Mouse (Mus musculus) gastrocnemius, postnatal 25 days (tissue): ENCODE results near the gene Amfr. TPM values are rescaled to one million over a fixed set of nuclear protein-coding genes. Genes with fewer than 3 reads are reported as not detected.

Source experiments
- DNase-seq: peaks from one replicate; pipeline ENCODE4 v3.0.0; 2022
- total RNA-seq, 2 experiments: library from RNA; stranded (reverse); gene quantifications; 1 replicate in 1 of 2; 2 replicates in 1 of 2; pipeline ENCODE4 v1.2.3; 2021

Amfr gene
- total RNA-seq, 2 experiments from 2014 or later: 78.0 to 83.5 TPM

DNA sequence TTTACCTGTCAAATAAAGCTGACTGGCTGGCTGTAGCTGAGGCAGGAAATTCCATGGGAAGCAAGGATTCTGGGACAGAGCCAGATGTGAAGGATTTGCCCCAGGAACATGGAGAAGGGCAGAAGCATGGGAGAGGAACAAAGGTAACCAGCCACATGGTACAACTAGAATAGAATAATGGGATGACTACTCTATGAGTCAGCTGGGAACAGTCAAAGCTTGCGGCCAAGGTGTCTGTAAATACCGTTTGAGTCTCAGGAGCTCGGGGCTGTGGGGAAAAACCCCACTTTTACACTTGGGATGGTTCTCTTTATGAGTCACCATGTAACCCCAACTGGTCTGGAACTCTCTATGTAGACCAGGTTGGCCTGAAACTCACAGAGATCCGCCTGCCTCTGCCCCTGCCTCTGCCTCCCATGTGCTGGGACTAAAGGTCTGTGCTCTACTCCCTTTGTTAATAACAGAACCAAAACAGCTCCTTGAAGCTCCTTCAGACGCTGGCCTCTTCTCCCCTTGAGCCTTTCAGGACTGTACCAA, 30.9 kb downstream of the Amfr start:
- no peak for DNase-seq

DNA sequence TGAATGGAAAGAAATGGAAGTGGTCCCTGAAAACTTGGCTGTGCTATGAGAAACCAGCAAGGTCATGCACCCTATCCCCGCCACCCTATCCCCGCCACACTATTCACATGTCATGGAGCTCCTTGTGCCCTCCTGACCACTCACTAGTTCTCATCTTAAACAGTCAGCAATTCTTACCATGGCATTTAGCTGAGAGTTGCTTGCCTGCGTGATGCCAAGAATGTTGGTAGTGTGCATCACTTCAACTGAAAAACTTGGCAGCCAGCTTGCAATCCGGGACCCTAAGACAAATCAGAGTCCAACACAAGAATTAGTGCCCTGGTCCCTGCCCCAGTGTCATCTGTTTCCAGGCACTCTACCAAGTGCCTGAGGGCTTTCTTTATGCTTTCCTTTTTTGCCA, 32.5 kb downstream of the Amfr start:
- DNase-seq: no peak

DNA sequence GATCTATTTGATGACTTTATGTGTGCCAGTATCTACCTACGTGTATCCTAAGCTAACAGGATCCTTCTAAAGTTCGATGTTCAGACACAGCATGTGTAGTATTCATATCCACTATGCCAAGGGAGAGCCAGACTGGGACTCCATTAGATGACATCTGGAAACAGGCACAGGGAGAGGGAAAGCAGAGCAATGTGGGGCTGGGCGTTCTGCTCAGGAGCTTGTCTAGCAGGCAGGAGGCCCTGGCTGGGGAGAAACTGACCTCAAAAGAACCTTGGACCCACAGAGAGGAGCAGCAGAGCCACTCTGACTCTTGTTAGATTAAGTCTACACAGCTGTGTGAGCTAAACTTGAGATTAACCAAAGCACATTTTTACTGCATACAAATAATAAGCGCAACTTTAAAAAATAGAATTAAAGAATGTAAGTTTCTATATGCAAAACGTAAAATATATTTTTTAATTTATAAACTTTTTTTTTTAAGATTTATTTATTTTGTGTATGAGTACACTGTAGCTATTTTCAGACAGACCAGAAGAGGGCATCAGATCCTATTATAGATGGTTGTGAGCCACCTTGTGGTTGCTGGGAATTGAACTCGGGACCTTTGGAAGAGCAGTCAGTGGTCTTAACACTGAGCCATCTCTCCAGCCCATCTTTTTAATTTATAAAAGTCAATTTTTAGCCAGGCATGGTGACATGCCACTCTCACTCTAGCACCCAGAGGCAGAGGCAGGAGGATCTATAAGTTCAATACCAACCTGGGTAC, 36.0 kb downstream of the Amfr start:
- DNase-seq: no peak

DNA sequence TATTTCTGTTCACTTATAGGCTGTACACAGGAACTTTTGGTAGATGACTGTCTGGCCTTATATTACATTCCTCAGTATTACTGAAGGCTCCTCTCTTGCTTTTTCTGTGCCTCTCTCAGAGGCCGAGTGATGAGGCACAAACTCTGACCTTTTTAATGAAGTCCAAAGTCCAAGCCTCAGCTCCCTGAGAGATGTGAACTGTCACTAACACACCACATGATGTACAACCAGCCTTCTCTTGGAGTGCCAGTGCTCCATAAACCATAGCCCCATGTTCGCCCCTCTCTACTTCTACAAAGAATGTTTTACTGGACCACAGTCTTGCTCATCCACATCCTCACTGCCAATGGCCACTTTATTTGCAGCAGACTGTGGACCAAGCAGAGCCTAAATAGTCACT, 37.3 kb downstream of the Amfr start:
- DNase-seq: no peak

DNA sequence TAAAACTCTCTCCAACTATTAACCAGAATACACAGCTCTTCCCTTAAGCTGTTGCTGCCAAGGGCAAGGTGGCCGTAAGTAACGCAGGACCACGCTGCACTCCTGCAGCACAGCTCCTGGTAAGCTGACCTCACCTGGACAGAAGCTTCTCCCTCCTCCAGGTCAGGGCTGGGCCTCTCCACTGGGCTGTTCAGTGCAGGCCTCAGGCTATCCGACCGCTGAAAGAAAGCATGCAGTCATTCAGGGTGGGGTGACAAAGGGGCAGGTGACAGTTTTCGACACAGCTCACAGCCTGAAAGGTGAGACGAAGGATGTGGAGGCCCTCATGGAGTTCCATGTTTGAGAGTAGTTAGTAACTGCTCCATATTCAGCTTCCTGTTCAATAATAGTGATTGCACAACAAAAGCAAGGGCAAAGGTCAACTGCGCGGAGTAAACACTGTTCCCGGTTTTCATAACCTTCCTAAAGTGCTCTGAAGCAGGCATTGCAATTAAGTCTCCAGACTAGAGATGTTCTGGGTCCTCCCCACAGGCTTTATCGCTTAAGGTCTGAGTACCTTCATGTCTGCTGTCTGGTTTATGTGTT, 37.9 kb downstream of the Amfr start:
- no peak for DNase-seq

DNA sequence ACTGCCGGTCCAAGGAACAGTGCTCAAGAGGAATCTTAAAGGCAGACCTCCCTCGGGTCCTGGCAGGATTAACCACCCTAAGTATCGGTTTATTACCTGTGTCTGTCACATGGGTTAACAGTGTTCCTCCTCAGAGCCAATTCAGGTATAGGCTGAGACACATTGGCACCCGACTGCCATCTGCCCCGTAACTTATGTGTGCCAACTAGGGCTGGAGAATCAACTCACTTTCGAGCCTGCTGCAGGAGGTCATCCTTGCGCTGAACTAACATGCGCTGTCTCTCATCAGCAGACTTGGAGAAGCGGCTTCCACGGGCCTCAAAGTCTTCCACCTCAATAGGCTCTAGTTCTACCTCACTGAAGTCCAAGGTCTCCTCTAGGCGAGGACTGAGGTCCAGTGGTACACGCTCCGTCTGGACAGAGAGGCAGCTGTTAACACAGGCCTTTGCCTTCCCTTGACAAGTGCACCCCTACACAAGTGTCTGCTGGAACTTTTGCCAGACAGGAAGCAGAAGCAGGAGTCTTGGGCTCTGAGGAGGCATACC, 38.7 kb downstream of the Amfr start:
- DNase-seq: no peak

DNA sequence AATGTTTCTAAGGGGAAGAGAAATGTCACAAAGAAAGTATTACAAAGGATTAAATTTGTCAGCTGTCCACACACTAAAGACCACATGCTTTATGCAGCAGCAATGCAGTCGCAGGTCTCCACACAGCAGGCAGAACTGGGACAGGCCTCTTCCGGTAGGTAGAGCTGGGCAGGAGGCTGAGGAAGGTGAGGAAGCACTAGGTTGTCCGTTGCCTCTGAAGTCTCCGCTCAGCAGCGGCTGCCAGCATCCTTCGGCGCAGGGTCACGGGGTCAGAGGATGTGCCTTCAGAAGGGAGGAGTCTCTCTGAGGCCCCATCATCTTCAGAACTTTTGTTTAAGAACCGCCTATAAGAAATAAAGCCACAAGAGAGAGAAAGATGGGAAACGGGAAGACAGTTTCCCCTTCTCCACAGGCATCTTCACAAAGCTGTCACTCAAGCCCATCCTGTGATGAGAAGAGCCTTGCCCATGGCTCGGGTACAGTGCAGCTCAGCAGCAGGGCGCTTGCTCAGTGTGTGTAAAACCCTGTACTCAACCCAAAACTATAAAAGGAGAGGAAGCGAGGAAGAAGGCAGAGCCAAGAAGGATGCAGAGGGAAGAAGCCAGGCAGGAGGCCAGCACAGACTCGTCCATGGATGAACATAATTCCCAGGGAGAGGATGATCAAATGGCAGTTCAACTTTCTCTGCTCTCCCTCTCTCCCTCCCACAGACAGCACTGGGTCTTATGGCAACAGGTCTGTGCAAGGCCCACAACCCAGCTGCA, 39.5 kb downstream of the Amfr start:
- DNase-seq: no peak

DNA sequence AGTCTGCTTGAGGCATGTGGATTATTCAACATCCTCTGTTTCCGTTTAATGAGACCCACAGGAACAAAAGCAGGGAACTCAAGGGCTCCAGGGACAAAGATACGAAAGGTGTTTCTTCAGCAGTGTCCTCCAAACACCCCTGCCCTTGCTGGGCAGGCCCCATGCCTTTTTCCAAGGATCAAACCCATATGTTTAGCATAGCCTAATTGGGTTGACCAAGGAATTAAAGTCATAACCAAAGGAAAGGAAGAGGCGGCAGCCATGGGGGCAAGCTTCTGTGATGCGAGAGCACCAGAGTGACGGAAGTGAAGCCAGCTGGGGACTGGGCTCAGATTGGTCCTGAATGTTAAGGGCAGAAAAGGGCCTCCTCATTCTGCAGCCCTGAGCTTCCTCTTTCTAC, 40.4 kb downstream of the Amfr start:
- no peak for DNase-seq

DNA sequence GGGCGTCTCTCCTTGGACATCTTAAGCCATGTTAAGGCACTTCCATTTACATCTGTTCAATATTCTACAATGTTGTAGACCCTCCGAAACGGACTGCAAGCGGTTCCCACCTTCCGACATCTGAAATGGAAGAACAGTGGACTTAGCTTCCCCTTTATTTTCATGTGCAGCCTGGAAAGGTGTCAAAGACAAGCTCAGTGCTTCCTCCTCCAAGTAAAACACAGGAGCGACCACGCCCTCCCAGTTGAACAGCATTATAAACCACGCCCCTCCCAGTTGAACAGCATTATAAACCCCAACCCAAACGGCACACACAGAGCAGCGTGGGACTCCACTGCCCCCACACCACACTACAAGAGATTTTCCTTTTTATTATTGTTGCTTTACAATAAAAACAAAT, 41.2 kb downstream of the Amfr start:
- no peak for DNase-seq

DNA sequence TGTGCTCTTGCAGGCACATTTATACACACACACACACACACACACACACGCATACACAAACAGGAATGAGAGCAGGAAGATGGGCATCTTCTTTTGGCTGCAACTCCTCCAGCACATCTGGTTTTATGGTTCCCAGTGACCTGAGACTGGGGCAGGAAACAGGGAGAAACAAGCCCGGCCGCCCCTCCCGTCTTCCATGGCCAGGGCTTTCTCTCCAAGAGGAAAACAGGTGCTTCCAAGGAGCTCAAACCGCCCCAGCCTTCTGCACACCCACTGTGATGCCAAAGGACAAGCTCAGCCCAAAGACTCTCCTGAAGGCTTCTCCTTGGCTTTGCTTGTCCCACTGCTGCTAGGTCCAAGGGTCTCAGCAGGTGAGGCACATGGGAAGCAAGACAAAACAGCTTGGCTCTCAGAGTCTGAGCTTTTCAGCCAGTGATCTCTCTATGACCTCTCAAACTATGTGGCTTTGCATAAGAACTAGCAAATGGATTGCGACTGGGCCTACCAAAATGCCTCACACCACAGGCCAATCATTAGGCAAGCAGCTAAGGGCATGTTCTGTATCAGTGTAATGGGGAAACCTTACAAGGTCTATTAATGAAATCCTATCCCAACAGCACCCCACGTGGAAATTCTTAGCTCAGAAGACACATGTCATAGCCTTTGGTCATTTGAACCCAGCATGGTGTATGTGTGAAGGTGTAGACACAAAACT, 42.9 kb downstream of the Amfr start:
- no peak for DNase-seq

DNA sequence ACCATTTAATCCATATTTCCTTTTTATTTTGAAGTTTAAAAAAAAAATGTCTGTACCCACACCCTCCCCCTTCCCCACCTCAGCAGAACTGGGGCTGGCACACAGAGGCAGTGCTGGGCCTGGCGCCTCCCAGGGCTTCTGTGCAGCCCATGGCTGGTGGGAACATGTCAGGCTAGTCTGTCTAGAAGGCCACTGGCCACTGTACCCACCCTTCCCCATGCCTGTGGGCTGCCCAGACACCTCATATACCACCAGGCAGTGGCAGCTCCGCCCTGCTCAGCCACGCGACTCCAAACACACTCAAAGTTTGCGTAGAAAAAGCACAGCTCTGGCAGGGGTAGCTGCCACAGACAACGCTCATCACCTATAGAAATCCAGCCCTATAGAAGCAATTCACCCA, 44.3 kb downstream of the Amfr start:
- DNase-seq: no peak

DNA sequence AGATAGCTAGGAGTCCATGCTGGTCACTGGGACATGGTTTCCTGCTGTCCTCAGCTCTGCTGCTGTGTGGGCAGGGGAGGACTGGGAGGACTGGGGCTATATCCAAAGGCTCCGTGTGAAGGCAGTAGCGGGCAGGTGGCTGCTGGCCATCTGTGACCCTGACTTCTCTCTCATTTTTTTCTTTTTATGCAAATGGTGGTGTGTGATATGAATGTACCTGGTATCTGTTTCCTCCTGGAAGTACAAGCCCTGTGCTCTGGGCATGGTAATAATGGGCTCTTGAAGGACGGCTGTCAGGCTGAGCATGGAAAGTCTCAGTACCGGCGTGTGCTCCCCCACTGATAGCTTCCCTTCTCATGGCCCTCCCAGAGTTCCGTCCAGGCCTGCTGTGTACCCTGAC, 51.7 kb downstream of the Amfr start:
- no peak for DNase-seq

DNA sequence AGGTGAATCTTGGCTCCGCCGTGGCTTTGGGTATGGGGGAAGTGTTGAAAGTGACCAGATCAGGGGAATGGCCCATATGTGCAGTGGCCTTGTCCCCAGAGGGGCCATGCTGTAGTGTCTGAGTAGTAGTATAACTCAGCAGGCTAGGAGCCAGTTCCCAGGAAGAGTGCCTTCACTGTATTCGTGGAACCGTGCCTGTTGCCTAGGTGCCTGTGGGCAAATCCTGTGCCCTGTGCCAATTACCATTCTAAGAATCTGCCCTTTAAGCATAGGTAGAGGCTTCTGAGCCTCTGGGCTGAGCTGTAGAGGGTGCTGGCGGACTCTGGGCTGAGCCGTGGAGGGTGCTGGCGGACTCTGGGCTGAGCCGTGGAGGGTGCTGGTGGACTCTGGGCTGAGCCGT, 54.2 kb downstream of the Amfr start:
- no peak for DNase-seq

DNA sequence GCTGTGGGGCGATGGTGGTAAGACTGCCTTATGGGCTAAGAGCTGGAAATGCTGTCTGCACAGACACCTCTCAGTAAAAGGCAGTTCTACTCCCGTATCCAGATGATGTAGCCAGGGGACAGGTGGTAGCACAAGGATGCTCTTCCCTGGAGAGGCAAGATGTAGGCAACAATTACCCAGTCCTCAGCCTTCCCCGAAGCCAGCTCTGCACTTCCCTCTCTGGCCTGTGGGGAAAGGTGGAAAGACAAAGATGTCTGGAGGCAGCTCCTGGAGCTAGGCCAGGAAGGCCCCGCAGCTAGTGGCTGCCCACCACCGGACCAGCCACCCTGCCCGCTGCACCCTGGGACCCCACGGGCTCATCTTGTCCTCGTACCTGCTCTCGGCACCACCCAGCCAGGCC, 60.1 kb downstream of the Amfr start:
- DNase-seq: no peak

DNA sequence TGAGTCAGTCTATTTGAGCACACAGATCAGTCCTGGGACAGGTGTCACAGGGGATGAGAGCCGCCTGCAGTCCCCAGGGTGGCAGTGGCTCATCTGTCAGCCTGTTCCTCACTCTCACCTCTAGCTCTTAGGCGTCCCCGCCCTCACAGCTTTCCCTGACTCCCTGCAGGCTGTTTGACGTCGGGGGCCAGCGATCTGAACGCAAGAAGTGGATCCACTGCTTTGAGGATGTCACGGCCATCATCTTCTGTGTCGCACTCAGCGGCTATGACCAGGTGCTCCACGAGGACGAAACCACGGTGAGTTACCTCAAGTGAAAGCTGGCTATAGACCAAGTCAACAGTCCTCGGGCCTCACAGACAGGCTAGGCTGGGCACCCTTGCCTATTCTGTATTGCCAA, 62.5 kb downstream of the Amfr start:
- DNase-seq: no peak

DNA sequence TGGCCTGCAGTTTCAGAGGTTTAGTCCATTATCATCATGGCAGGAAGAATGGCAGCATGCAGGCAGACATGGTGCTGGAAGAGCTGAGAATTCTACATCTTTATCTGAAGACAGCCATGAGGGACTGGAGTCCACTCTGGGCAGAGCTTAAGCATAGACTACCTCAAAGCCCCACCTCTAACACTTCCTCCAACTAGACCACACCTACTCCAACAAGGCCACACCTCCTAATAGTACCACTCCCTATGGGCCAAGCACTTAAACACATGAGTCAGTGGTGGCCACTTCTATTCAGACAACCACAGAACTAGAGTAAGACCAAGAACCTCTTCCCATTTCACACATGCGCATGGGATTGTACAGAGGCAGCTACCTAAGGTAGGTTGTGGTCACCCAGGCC, 66.2 kb downstream of the Amfr start:
- DNase-seq: no peak

DNA sequence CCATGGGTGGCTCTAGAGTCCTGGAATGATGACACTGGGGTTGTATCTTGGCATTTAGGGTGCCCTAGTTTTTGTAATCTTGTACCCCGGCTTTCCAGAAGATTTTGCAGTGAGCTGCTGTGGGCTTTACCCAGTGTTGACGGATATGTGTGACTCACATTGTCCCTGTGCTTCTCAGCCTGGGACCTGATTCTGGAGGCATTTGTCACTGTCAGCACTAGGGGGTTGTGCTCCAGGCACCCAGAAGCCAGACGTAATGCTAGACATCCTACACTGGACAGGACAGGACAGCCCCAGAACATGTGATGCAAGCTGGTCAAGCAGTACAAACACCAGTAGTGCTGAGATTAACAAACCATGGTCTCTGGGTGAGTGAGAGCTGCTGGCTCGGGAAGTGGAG, 66.9 kb downstream of the Amfr start:
- DNase-seq: no peak

DNA sequence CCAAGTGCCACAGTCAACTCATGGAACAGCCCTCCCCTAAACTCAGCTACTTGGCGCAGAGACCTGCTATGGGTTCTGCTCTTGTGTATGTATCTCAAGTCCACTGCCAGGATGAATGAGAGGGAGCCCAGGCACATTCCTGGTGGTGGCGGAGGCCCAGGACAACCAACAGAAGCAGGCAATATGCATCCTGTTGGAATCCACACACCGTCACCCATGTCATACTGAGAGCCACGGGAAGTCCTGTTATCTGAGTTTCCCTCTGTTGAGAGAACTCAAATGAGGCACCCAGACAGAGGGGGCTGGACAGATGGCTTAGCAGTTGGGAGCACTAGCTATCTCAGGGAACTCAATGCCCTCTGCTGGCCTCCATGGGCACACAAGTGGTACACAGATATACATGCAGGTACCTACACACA, 71.0 kb downstream of the Amfr start:
- no peak for DNase-seq

DNA sequence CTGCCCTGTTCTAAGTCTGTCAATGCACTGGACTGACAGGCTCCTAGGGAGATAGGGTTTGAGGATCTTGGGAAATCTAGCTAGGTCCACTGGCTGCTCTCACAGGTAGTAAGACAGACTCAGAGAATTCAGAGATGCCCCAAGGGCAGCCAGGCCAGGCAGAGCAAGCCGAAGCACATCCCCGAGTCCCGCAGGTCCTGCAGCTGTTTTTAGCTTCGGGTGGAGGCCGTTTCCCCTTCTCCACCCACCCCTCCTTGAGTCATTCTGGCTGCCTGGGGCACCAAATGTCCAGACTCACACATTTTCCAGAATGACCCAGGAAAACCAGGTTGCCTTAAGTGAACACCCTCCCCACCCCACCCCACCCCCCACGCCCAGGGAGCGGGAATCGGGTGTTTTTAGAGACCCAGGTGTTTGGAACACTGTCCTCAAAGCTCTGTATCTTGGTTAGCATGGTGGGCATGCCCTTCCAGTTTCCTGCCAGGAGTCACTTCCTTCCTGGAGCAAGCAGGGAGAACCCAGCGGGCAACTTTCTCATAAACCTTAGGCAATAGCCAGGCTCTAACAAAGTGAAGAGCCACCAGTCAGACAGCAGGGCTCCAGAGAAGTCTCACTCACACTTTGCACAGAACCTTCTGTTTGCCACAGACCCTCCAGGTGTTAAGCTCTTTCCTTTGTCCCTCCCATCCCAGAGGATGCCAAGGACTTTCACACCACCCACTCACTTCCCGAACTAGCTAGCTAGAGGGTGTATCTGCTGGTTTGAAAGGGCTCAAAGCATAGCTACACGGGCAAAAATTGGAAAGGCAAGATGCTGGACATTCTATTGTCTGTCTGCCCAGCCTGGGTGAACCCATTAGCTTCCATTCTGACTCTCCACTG, 71.9 kb downstream of the Amfr start:
- DNase-seq: no peak

DNA sequence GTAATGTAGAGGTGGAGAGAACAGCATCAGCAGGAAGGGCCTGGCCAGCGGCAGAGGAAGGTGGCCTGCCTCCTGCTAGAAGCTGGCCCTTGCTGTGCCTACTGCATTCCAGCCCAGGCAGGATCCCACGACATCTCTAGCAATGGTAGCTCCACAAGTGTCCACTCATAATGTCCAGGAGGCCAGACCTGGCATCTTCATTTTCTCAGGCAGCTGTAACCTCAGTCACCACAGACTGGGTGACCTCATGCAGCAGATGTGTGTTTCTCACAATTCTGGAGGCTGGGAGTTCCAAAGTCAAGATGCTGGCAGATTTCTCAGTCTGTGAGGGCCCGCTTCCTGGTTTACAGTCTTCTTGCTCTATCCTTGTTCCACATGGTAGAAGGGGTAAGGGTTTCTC, 74.4 kb downstream of the Amfr start:
- no peak for DNase-seq

DNA sequence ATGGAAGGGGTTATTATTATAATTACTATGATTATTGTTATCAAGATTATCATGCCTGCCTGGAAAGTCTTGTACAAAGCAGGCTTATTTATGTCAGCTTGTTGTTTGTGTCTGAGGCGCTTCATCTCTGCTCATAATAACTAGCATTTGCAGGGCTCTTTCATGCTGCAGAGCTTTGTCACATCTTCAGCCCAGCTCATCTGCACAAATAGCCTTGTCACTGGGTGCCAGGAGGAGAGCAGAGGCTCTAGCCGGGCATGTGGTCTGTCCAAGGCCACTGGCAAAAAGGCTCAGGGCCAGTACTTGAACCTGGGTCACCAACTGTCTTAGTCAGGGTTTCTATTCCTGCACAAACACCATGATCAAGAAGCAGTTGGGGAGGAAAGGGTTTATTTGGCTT, 79.4 kb downstream of the Amfr start:
- no peak for DNase-seq
